Mouse (Mus musculus) erythroid progenitor cell, adult 5-6 weeks (primary cell): ENCODE measurements around the gene Vmn1r204. TPM values are rescaled to one million over a fixed set of nuclear protein-coding genes. Genes with fewer than 3 reads are reported as not detected.
"Not testable (repeated sequence)": the region's sequence is repeated elsewhere in the genome, so short reads cannot be mapped to it uniquely, and the experiment has no call there.

Experiments used
- ATAC-seq: replicated peaks from 2 replicates; pipeline ENCODE4 v1.8.0; 2016; ENCODE audit warnings: moderate number of reproducible peaks, mild to moderate bottlenecking, moderate TSS enrichment, inconsistent platforms; ENCODE audit not compliant: poor library complexity, low FRiP score, severe bottlenecking
- total RNA-seq, 2 experiments: library from RNA; stranded (forward) in 1 of 2; stranded (reverse) in 1 of 2; fragments of 150-400 nt in 1 of 2; fragments of 186-747, 209-891 nt in 1 of 2; gene quantifications; 2 replicates each; pipeline versions ENCODE4 v1.2.3 to v1.2.4; 2015 to 2017; ENCODE audit warnings: low replicate concordance in 2 of 2

Gene Vmn1r204
- total RNA-seq (2015; ENCODE audit: low replicate concordance) (not detected in 2 replicates), total RNA-seq (2017; ENCODE audit: low replicate concordance) (not detected in 2 replicates)

DNA sequence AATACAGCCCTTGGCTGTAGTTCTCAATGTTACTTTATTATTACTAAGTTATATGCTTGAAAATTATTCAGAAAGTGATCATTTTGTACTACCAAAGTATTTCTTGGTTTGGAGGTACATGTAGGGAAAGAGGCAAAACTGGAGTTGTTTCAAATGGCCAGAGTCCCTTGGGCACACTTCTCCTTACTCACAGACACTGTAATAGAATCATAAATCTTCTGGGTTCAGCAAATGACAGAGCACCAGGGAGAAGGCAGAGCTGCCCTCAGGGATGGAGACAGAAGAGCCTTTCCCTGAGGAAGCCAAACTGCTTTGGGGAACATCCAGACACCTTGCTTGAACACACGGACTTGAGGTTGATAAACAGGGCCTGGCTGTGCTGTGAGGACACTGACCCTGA is at the start of gene Vmn1r204:
Gene Vmn1r204, plus strand, starts transcription at position 301 of the 400 bp plus-strand sequence.
- not testable (repeated sequence) for ATAC-seq

DNA sequence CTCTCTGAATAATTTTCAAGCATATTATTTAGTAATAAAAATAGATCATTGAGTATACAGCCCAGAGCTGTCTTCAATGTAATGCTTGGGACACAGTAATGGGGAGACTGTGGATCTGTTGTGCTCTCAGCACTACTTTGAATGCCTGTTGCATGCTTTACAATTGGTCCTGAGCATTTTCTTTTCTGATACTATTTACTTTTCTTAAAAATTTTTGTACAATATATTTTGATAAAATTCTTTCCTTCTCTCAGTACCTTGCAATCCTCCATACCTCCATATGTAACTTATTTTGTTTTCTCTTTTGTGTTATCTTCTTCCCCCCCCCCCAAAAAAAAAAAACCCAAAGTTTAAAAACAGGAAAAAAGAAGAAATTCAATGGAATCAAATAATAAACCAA is 47.7 kb upstream of the Vmn1r204 start, which contains the start of gene Vmn1r202:
Gene Vmn1r202, minus strand, starts transcription at position 101 of the 400 bp plus-strand sequence.
- no peak for ATAC-seq

DNA sequence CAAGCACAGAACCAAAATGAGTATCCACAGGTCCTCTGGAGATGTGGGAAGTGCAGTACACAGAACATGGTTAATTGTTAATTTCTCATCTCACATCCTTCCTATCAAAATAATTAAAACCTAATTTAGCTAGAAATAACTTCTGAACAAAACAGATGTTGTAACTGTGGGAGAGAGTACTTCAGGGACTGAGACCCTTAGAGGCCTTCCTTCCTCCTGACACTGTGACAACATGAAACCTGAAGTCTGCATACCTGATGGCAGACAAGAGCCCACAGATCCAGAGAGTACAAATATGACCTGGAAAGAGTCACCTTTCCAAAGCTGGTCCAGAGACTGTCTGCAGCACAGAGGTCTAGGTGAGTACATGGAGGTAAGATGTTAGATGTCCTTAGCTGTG is 35.2 kb upstream of the Vmn1r204 start, which contains the start of gene Vmn1r203:
Gene Vmn1r203, plus strand, starts transcription at position 301 of the 400 bp plus-strand sequence.
- ATAC-seq = no peak

DNA sequence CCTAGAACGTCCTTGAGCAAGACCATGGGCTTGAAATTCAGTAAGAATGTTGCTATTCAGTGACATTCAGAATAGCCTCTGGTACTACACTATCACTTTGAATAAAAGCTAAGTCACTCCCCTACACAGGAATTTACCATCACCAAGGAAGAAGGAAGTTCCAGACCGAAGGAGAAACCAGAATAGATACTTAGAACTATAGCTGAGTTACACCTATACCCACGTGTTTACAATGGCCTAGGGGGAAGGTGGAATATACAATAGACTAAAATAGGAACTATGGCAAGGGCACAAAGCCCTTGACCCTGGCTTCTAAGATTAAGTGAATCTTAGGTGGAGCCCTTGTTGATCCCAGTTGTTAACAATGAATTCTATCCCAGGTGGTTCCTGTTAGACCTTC is 21.9 kb downstream of the Vmn1r204 start:
- not testable (repeated sequence) for ATAC-seq

DNA sequence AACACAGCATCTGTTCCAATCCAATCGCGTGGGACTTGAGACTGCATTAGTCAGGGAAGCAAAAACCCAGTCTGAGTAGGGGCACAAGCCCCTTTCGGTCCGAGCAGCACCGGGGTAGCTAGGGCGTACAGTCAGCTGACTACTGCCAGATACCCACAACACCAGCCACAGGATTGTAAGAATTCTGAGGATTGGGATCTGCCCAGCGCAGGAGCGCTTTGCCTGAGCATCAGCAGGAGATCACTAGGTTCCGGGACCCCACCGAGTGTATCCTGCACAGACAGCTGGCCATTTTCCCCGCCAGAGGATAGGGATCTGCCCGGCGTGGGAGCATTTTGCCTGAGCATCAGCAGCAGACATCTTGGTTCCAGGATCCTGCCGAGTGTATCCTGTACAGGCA is 30.3 kb downstream of the Vmn1r204 start:
- not testable (repeated sequence) for ATAC-seq

DNA sequence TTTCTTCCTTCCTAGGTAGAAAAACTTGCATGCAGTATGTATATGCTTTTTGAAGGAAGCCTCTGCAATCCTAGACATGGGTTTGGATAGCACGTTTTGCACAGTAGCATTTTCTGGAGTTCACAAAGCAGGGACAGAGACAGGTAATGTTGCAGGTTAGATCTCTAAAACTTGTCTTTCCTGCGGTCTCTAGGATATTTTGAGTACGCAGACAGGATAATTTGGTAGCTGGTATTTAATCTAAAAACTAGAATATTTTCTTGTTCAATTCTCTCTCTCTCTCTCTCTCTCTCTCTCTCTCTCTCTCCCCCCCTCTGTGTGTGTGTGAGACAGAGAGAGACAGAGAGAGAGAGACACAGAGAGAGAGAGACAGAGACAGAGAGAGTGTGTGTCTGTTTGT is 39.9 kb downstream of the Vmn1r204 start, which contains the start of gene Vmn1r205:
Gene Vmn1r205, minus strand, starts transcription at position 101 of the 400 bp plus-strand sequence.
- ATAC-seq = no peak

Other genes starting within 250 kb of the Vmn1r204 start
- gene Vmn1r197, start 228.6 kb upstream of the Vmn1r204 start, total RNA-seq (2015; ENCODE audit: low replicate concordance) = not detected in 2 replicates
- gene Vmn1r197, start 228.6 kb upstream of the Vmn1r204 start, total RNA-seq (2017; ENCODE audit: low replicate concordance) = not detected in 2 replicates
- gene Vmn1r198, start 202.8 kb upstream of the Vmn1r204 start, total RNA-seq (2015; ENCODE audit: low replicate concordance) = not detected in 2 replicates
- gene Vmn1r198, start 202.8 kb upstream of the Vmn1r204 start, total RNA-seq (2017; ENCODE audit: low replicate concordance) = not detected in 2 replicates
- gene Vmn1r199, start 173.4 kb upstream of the Vmn1r204 start, total RNA-seq (2015; ENCODE audit: low replicate concordance) = not detected in 2 replicates
- gene Vmn1r199, start 173.4 kb upstream of the Vmn1r204 start, total RNA-seq (2017; ENCODE audit: low replicate concordance) = not detected in 2 replicates
- not detected in 2 replicates for gene Vmn1r200, start 162.8 kb upstream of the Vmn1r204 start, total RNA-seq (2015; ENCODE audit: low replicate concordance)
- gene Vmn1r200, start 162.8 kb upstream of the Vmn1r204 start, total RNA-seq (2017; ENCODE audit: low replicate concordance) = not detected in 2 replicates
- gene Vmn1r201, start 81.3 kb upstream of the Vmn1r204 start, total RNA-seq (2015; ENCODE audit: low replicate concordance) = not detected in 2 replicates
- gene Vmn1r201, start 81.3 kb upstream of the Vmn1r204 start, total RNA-seq (2017; ENCODE audit: low replicate concordance) = not detected in 2 replicates
- not detected in 2 replicates for gene Vmn1r202, start 47.8 kb upstream of the Vmn1r204 start, total RNA-seq (2015; ENCODE audit: low replicate concordance)
- not detected in 2 replicates for gene Vmn1r202, start 47.8 kb upstream of the Vmn1r204 start, total RNA-seq (2017; ENCODE audit: low replicate concordance)
- gene Vmn1r203, start 35.1 kb upstream of the Vmn1r204 start, total RNA-seq (2015; ENCODE audit: low replicate concordance) = not detected in 2 replicates
- 0.39 TPM in 1 of 2 replicates, not detected in the other for gene Vmn1r203, start 35.1 kb upstream of the Vmn1r204 start, total RNA-seq (2017; ENCODE audit: low replicate concordance)
- not detected in 2 replicates for gene Vmn1r205, start 39.8 kb downstream of the Vmn1r204 start, total RNA-seq (2015; ENCODE audit: low replicate concordance)
- gene Vmn1r205, start 39.8 kb downstream of the Vmn1r204 start, total RNA-seq (2017; ENCODE audit: low replicate concordance) = not detected in 2 replicates
- gene Vmn1r206, start 71.1 kb downstream of the Vmn1r204 start, total RNA-seq (2015; ENCODE audit: low replicate concordance) = not detected in 2 replicates
- gene Vmn1r206, start 71.1 kb downstream of the Vmn1r204 start, total RNA-seq (2017; ENCODE audit: low replicate concordance) = not detected in 2 replicates
- not detected in 2 replicates for gene Vmn1r207-ps, start 176.4 kb downstream of the Vmn1r204 start, total RNA-seq (2015; ENCODE audit: low replicate concordance)
- not detected in 2 replicates for gene Vmn1r207-ps, start 176.4 kb downstream of the Vmn1r204 start, total RNA-seq (2017; ENCODE audit: low replicate concordance)
- not detected in 2 replicates for gene Vmn1r208, start 224.2 kb downstream of the Vmn1r204 start, total RNA-seq (2015; ENCODE audit: low replicate concordance)
- not detected in 2 replicates for gene Vmn1r208, start 224.2 kb downstream of the Vmn1r204 start, total RNA-seq (2017; ENCODE audit: low replicate concordance)